Mouse (Mus musculus) hindbrain, embryonic 16.5 days (tissue): Measurements from ENCODE around the gene Mfsd12. TPM values are rescaled to one million over a fixed set of nuclear protein-coding genes. Genes with fewer than 3 reads are reported as not detected.

ENCODE experiments used
- ATAC-seq: fragments of 200-750 bp; cut with Nextera tagmentation; 2 replicates; pipeline ENCODE4 v1.8.0; 2017; ENCODE audit warnings: moderate TSS enrichment, moderate library complexity
- H3K27ac ChIP-seq: fragments of 300-500 bp; sonication (generic); 2 replicates; pipeline ENCODE4 v1.5.1; 2014; ENCODE audit warnings: low read depth, mild to moderate bottlenecking, control low read depth, low read length, moderate library complexity
- H3K27me3 ChIP-seq: fragments of 300-500 bp; sonication (generic); replicated peaks from 2 replicates; pipeline ENCODE4 v1.6.1; 2014; ENCODE audit warnings: low read length; ENCODE audit not compliant: control insufficient read depth, insufficient read depth
- H3K36me3 ChIP-seq: fragments of 300-500 bp; sonication (generic); 2 replicates; pipeline ENCODE4 v1.6.1; 2014; ENCODE audit warnings: mild to moderate bottlenecking, low read length, moderate library complexity, mixed read lengths; ENCODE audit not compliant: control insufficient read depth, insufficient read depth
- H3K4me1 ChIP-seq: fragments of 300-500 bp; sonication (generic); 2 replicates; pipeline ENCODE4 v1.6.1; 2014; ENCODE audit warnings: low read depth, low read length; ENCODE audit not compliant: control insufficient read depth, insufficient read depth
- H3K4me2 ChIP-seq: fragments of 300-500 bp; sonication (generic); 2 replicates; pipeline ENCODE4 v1.6.1; 2014; ENCODE audit warnings: mild to moderate bottlenecking, low read length, control low read depth, moderate library complexity
- H3K4me3 ChIP-seq: fragments of 300-500 bp; sonication (generic); 2 replicates; pipeline ENCODE4 v1.5.1; 2014; ENCODE audit warnings: mild to moderate bottlenecking, low read length, control low read depth, moderate library complexity
- H3K9ac ChIP-seq: fragments of 300-500 bp; sonication (generic); 2 replicates; pipeline ENCODE4 v1.6.1; 2014; ENCODE audit warnings: low read depth, mild to moderate bottlenecking, control low read depth, low read length, moderate library complexity
- H3K9me3 ChIP-seq: fragments of 300-500 bp; sonication (generic); 2 replicates; pipeline ENCODE4 v1.6.1; 2014; ENCODE audit warnings: mild to moderate bottlenecking, low read length, moderate library complexity; ENCODE audit not compliant: control insufficient read depth
- WGBS: fragments of 180-500 bp; shearing (Covaris S2); extraction: QIAGEN DNeasy Blood & Tissue Kit; methylation state at CpG from one replicate; pipeline ENCODE4 v1.1.7; 2014; 5-methylcytosine and 5-hydroxymethylcytosine counted together
- polyA plus RNA-seq: library from polyadenylated mRNA; unstranded; fragments of >200 nt; fragmentation: Nextera tagmentation; extraction: Ambion mirVana; gene quantifications from 2 replicates; pipeline ENCODE4 v1.2.1, GENCODE M21; 2015

The Mfsd12 gene
- polyA plus RNA-seq, 1 experiment from 2014 or later, result 17.5 TPM

GRCm38 (mm10) chr10:81379809-81380378 is 22.6 kb downstream of the Mfsd12 start:
- ATAC-seq, result no peak

GRCm38 (mm10) chr10:81382039-81382438 is 24.7 kb downstream of the Mfsd12 start:
- H3K36me3 ChIP-seq, result peaks cover 11% of the 10 kb centered on the region; the same call in 1 of the 2 replicates
- H3K4me1 ChIP-seq, result peaks cover 23% of the 10 kb centered on the region
- no peak overlapping the region for H3K4me3 ChIP-seq
- no peak overlapping the region for H3K4me2 ChIP-seq
- H3K27me3 ChIP-seq, result no peaks in the 10 kb centered on the region
- no peaks in the 10 kb centered on the region for H3K9me3 ChIP-seq
- no peak overlapping the region for H3K27ac ChIP-seq
- 75% methylated on average over 5 of the region's 5 CpGs for WGBS
- no peak for ATAC-seq
- no peak overlapping the region for H3K9ac ChIP-seq

More at GRCm38 (mm10) chr10:81379809-81380378, 22.6 kb downstream of the Mfsd12 start:
- H3K27ac ChIP-seq, result no peak overlapping the region
- H3K9ac ChIP-seq, result no peak overlapping the region
- H3K36me3 ChIP-seq, result no peaks in the 10 kb centered on the region
- no peaks in the 10 kb centered on the region for H3K27me3 ChIP-seq
- no peak overlapping the region for H3K4me3 ChIP-seq
- H3K9me3 ChIP-seq, result no peaks in the 10 kb centered on the region
- H3K4me1 ChIP-seq, result peaks cover 21% of the 10 kb centered on the region
- H3K4me2 ChIP-seq, result no peak overlapping the region
- WGBS, result 96% methylated on average over 6 of the region's 6 CpGs

GRCm38 (mm10) chr10:81383802-81384604 is 26.7 kb downstream of the Mfsd12 start, which contains the start of the genes Dohh and Gm48551:
Dohh (plus strand) TSS chr10:81384428.
Gm48551 (plus strand) TSS chr10:81384466.
- H3K27me3 ChIP-seq, result no peaks in the 10 kb centered on the region

GRCm38 (mm10) chr10:81384605-81384982 is 27.3 kb downstream of the Mfsd12 start:
- no peaks in the 10 kb centered on the region for H3K27me3 ChIP-seq
- peak overlapping the region; percentile 95 for H3K4me2 ChIP-seq
- peak; percentile 26 for ATAC-seq
- peaks cover 12% of the 10 kb centered on the region for H3K4me1 ChIP-seq
- H3K36me3 ChIP-seq, result peaks cover 26% of the 10 kb centered on the region
- H3K4me3 ChIP-seq, result peak overlapping the region; percentile 92
- H3K9ac ChIP-seq, result peak overlapping the region; percentile 80
- no peaks in the 10 kb centered on the region for H3K9me3 ChIP-seq
- peak overlapping the region; percentile 84 for H3K27ac ChIP-seq
- WGBS, result under 1% methylated on average over 19 of the region's 19 CpGs

More at GRCm38 (mm10) chr10:81383802-81384604, 26.7 kb downstream of the Mfsd12 start, which contains the start of the genes Dohh and Gm48551:
- Histone ChIP-seq H3K4me3 (peak within 1 kb of the TSS; percentile 92), H3K36me3 (peaks cover 26% of the 10 kb centered on the region), H3K4me2 (peak within 1 kb of the TSS; percentile 95), H3K9me3 (no peaks in the 10 kb centered on the region), H3K4me1 (peaks cover 15% of the 10 kb centered on the region), H3K9ac (peak within 1 kb of the TSS; percentile 80), H3K27ac (peak within 1 kb of the TSS; percentile 84)
- WGBS, result 5% methylated on average over 51 of the region's 54 CpGs
- ATAC-seq, result peak; percentile 94

- H3K4me2 ChIP-seq, result peak overlapping the region; percentile 95
- WGBS, result 82% methylated on average over 22 of the region's 22 CpGs
- no peak overlapping the region for H3K27ac ChIP-seq
- H3K4me1 ChIP-seq, result peaks cover 19% of the 10 kb centered on the region
- no peak overlapping the region for H3K4me3 ChIP-seq
- H3K36me3 ChIP-seq, result peaks cover 29% of the 10 kb centered on the region
- H3K9me3 ChIP-seq, result no peaks in the 10 kb centered on the region
- no peak for ATAC-seq
- no peaks in the 10 kb centered on the region for H3K27me3 ChIP-seq
- H3K9ac ChIP-seq, result no peak overlapping the region
Observed at GRCm38 (mm10) chr10:81385603-81386306, 28.5 kb downstream of the Mfsd12 start.

- no peaks in the 10 kb centered on the region for H3K27me3 ChIP-seq
Observed at GRCm38 (mm10) chr10:81387716-81388115, 30.4 kb downstream of the Mfsd12 start.

GRCm38 (mm10) chr10:81388505-81389055 is 31.3 kb downstream of the Mfsd12 start, which contains the start of gene Gm48552:
Gm48552 (plus strand) TSS chr10:81389005.
- Histone ChIP-seq H3K27me3 (no peaks in the 10 kb centered on the region), H3K4me1 (peaks cover 24% of the 10 kb centered on the region), H3K4me2 (no peak within 1 kb of the TSS), H3K36me3 (peaks cover 29% of the 10 kb centered on the region), H3K9ac (no peak within 1 kb of the TSS), H3K9me3 (no peaks in the 10 kb centered on the region), H3K27ac (peak within 1 kb of the TSS; percentile 48; the same call in 1 of the 2 replicates), H3K4me3 (no peak within 1 kb of the TSS)
- 86% methylated on average over 5 of the region's 5 CpGs for WGBS
- no peak for ATAC-seq

More at GRCm38 (mm10) chr10:81387716-81388115, 30.4 kb downstream of the Mfsd12 start:
- 96% methylated on average over 18 of the region's 20 CpGs for WGBS
- peaks cover 29% of the 10 kb centered on the region for H3K36me3 ChIP-seq
- no peak overlapping the region for H3K4me2 ChIP-seq
- peaks cover 19% of the 10 kb centered on the region for H3K4me1 ChIP-seq
- no peak overlapping the region for H3K27ac ChIP-seq
- no peak overlapping the region; the same call in 1 of the 2 replicates for H3K4me3 ChIP-seq
- H3K9me3 ChIP-seq, result no peaks in the 10 kb centered on the region
- no peak overlapping the region for H3K9ac ChIP-seq
- no peak for ATAC-seq

GRCm38 (mm10) chr10:81389373-81389772 is 32.1 kb downstream of the Mfsd12 start:
- Histone ChIP-seq H3K27ac (no peak overlapping the region; the same call in 1 of the 2 replicates), H3K9ac (no peak overlapping the region)
- 36% methylated on average over 3 of the region's 3 CpGs for WGBS

More at GRCm38 (mm10) chr10:81389373-81389772, 32.1 kb downstream of the Mfsd12 start:
- H3K4me1 ChIP-seq, result peaks cover 26% of the 10 kb centered on the region
- H3K4me3 ChIP-seq, result no peak overlapping the region
- no peaks in the 10 kb centered on the region for H3K9me3 ChIP-seq
- no peak for ATAC-seq
- H3K4me2 ChIP-seq, result no peak overlapping the region
- H3K27me3 ChIP-seq, result no peaks in the 10 kb centered on the region
- peaks cover 29% of the 10 kb centered on the region for H3K36me3 ChIP-seq
